Mouse (Mus musculus) E14TG2a.4 (cell line): ENCODE measurements at regions not wholly inside any gene's neighbourhood (a gene's known extent, or its start where the extent isn't known, plus 50 kb on each side); places are given as distances from the start of the nearest gene placed in this dataset.

Source experiments
- CTCF ChIP-seq: conservative IDR thresholded peaks from 2 replicates; pipeline ENCODE4 v1.5.1; 2014; ENCODE audit warnings: low read length
- NANOG ChIP-seq: IDR thresholded peaks from 2 replicates; pipeline ENCODE4 v1.6.1; 2014; ENCODE audit warnings: borderline replicate concordance, low read length, mixed read lengths

DNA sequence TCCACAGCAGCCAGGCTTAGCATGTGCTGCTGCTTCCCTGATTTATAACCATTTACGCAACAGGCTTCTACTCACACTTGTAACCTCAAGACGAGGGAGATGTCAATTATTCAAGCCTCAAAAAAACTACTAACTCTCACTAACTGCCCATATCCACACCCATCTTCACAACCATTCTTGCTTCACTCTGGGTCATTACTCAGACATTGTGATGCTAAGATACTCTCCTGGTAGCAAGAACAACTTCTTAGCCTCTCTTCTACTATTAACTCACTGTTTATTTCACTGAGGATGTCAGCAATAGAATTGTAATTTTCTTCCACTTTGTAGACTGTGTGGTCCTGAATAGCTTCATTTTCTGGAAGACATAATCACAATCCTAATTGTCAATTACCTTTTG lies 88.0 kb upstream of the Speer2 start:
- TF ChIP-seq CTCF (no peak), NANOG (peak; percentile 98)
